Mouse (Mus musculus) lung, adult 2 months (tissue): ENCODE measurements around the gene 1700003E16Rik.
A peak's percentile ranks its signal among the peaks of the same experiment; 100 is the strongest.

ENCODE experiments used
- CTCF ChIP-seq: fragments of 200-500 bp; IDR thresholded peaks from 2 replicates; pipeline ENCODE4 v1.5.1; 2011; ENCODE audit warnings: mild to moderate bottlenecking, low read length, control low read depth; ENCODE audit not compliant: insufficient read depth
- POLR2A ChIP-seq: fragments of 200-500 bp; IDR thresholded peaks from 2 replicates; pipeline ENCODE4 v1.6.1; 2011; ENCODE audit warnings: low read depth, mild to moderate bottlenecking, control low read depth, low read length, borderline replicate concordance; ENCODE audit errors: extremely low read depth

GRCm38 (mm10) chr6:83107566-83108400 is 48.4 kb upstream of the 1700003E16Rik start:
- TF ChIP-seq POLR2A (no peak), CTCF (peak; percentile 78)
